Mouse (Mus musculus) embryonic fibroblast, embryonic 13.5 days (primary cell): ENCODE measurements around the gene Celf5.

Experiments
- CTCF ChIP-seq: IDR thresholded peaks from 2 replicates; pipeline ENCODE4 v1.5.1; 2011; ENCODE audit warnings: mild to moderate bottlenecking, control low read depth, low read length, moderate library complexity, borderline replicate concordance; ENCODE audit not compliant: insufficient read depth
- POLR2A ChIP-seq: IDR thresholded peaks from 2 replicates; pipeline ENCODE4 v1.6.1; 2011; ENCODE audit warnings: low read depth, mild to moderate bottlenecking, control low read depth, low read length, moderate library complexity

DNA sequence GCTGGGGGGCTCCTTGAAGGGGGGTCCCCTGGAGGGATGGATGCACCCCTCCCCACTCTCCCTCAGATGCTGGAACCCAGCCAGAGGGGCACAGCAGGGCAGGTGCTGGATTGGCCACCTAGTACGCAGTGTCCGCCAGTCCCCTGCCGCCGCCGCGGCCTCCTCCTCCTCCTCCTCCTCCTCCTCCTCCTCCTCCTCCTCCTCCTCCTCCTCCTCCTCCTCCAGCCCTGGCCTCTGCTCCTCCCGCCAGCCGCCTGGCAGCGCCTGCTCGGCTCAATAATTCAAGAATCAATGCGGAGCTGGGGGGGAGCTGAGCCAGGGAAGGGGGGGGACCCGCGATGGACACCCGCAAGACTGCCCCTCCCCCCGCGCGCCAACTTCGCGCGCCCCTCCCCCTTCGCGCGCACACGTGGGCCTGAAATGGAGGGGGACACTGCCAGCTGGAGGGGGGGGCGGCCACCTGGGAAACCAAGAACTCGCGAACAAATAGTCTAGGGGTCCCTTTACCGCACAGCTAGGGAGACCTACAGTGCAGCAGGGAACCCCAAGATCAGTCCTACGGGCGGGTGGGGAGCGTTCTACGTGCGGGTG lies 56.3 kb downstream of the Celf5 start:
- TF ChIP-seq CTCF (no peak), POLR2A (no peak)
